Mouse (Mus musculus): ENCODE measurements around the gene Adgrf2. TPM values are rescaled to one million over a fixed set of nuclear protein-coding genes. Genes with fewer than 3 reads are reported as not detected.

Gene Adgrf2
- polyA plus RNA-seq (2015; fragmentation: Nextera tagmentation; extraction: Ambion mirVana) = not detected in 2 replicates

GRCm38 (mm10) chr17:42741801-42742217 is at the start of gene Adgrf2:
TSS of gene Adgrf2 (minus strand) at chr17:42742179.
- Histone ChIP-seq H3K4me2 (no peak within 1 kb of the TSS), H3K9me3 (replicated peaks) (no peaks in the 10 kb centered on the region), H3K4me1 (replicated peaks) (no peaks in the 10 kb centered on the region), H3K27me3 (no peaks in the 10 kb centered on the region), H3K27ac (replicated peaks) (no peak within 1 kb of the TSS), H3K4me3 (replicated peaks) (no peak within 1 kb of the TSS), H3K36me3 (replicated peaks) (no peaks in the 10 kb centered on the region), H3K9ac (no peak within 1 kb of the TSS)
- no peak for ATAC-seq (ENCODE audit: insufficient read depth)
- 41% methylated on average over 7 of the region's 7 CpGs for WGBS (ENCODE audit: insufficient replicate concordance)

GRCm38 (mm10) chr17:42790787-42791186 is 48.8 kb upstream of the Adgrf2 start:
- Histone ChIP-seq H3K36me3 (replicated peaks) (peaks cover 12% of the 10 kb centered on the region; the same call in 1 of the 2 replicates), H3K4me1 (replicated peaks) (peaks cover 15% of the 10 kb centered on the region; the same call in 1 of the 2 replicates), H3K9me3 (replicated peaks) (no peaks in the 10 kb centered on the region), H3K4me2 (no peak overlapping the region), H3K4me3 (replicated peaks) (no peak overlapping the region), H3K9ac (no peak overlapping the region), H3K27ac (replicated peaks) (no peak overlapping the region), H3K27me3 (no peaks in the 10 kb centered on the region)
- 65% methylated on average over 1 of the region's 1 CpGs for WGBS (ENCODE audit: insufficient replicate concordance)
- no peak for ATAC-seq (ENCODE audit: insufficient read depth)

GRCm38 (mm10) chr17:42789723-42790122 is 47.7 kb upstream of the Adgrf2 start:
- peaks cover 15% of the 10 kb centered on the region; the same call in 1 of the 2 replicates for H3K4me1 ChIP-seq (replicated peaks)
- H3K9me3 ChIP-seq (replicated peaks) = no peaks in the 10 kb centered on the region
- WGBS (ENCODE audit: insufficient replicate concordance) = 38% methylated on average over 2 of the region's 2 CpGs
- no peak overlapping the region for H3K4me2 ChIP-seq
- H3K36me3 ChIP-seq (replicated peaks) = peaks cover 12% of the 10 kb centered on the region; the same call in 1 of the 2 replicates
- peak; percentile 42 for ATAC-seq (ENCODE audit: insufficient read depth)
- H3K4me3 ChIP-seq (replicated peaks) = no peak overlapping the region
- H3K9ac ChIP-seq = no peak overlapping the region
- no peak overlapping the region for H3K27ac ChIP-seq (replicated peaks)
- H3K27me3 ChIP-seq = no peaks in the 10 kb centered on the region

- no peak overlapping the region for H3K9ac ChIP-seq
- H3K4me2 ChIP-seq = no peak overlapping the region
- no peaks in the 10 kb centered on the region for H3K27me3 ChIP-seq
- H3K27ac ChIP-seq (replicated peaks) = no peak overlapping the region
- no peak overlapping the region for H3K4me3 ChIP-seq (replicated peaks)
- H3K9me3 ChIP-seq (replicated peaks) = no peaks in the 10 kb centered on the region
- H3K36me3 ChIP-seq (replicated peaks) = peaks cover 7% of the 10 kb centered on the region; the same call in 1 of the 2 replicates
- no peak for ATAC-seq (ENCODE audit: insufficient read depth)
- WGBS (ENCODE audit: insufficient replicate concordance) = 64% methylated on average over 5 of the region's 5 CpGs
- H3K4me1 ChIP-seq (replicated peaks) = peaks cover 15% of the 10 kb centered on the region; the same call in 1 of the 2 replicates
Observed at GRCm38 (mm10) chr17:42788686-42789453, 46.9 kb upstream of the Adgrf2 start.

GRCm38 (mm10) chr17:42782156-42782757 is 40.3 kb upstream of the Adgrf2 start:
- no peak overlapping the region for H3K4me3 ChIP-seq (replicated peaks)
- no peak overlapping the region for H3K4me2 ChIP-seq
- WGBS (ENCODE audit: insufficient replicate concordance) = 42% methylated on average over 7 of the region's 7 CpGs
- H3K9me3 ChIP-seq (replicated peaks) = no peaks in the 10 kb centered on the region
- H3K4me1 ChIP-seq (replicated peaks) = no peaks in the 10 kb centered on the region
- ATAC-seq (ENCODE audit: insufficient read depth) = no peak
- no peaks in the 10 kb centered on the region for H3K27me3 ChIP-seq
- H3K9ac ChIP-seq = no peak overlapping the region
- H3K36me3 ChIP-seq (replicated peaks) = no peaks in the 10 kb centered on the region
- H3K27ac ChIP-seq (replicated peaks) = no peak overlapping the region

GRCm38 (mm10) chr17:42753791-42754190 is 11.8 kb upstream of the Adgrf2 start:
- H3K4me2 ChIP-seq = no peak overlapping the region
- no peak for ATAC-seq (ENCODE audit: insufficient read depth)
- no peaks in the 10 kb centered on the region for H3K27me3 ChIP-seq
- H3K4me3 ChIP-seq (replicated peaks) = no peak overlapping the region
- no peaks in the 10 kb centered on the region for H3K36me3 ChIP-seq (replicated peaks)
- no peaks in the 10 kb centered on the region for H3K9me3 ChIP-seq (replicated peaks)
- 44% methylated on average over 2 of the region's 2 CpGs for WGBS (ENCODE audit: insufficient replicate concordance)
- H3K9ac ChIP-seq = no peak overlapping the region
- no peak overlapping the region for H3K27ac ChIP-seq (replicated peaks)
- H3K4me1 ChIP-seq (replicated peaks) = no peaks in the 10 kb centered on the region

- no peaks in the 10 kb centered on the region for H3K4me1 ChIP-seq (replicated peaks)
- WGBS (ENCODE audit: insufficient replicate concordance) = 57% methylated on average over 2 of the region's 2 CpGs
- no peak overlapping the region for H3K27ac ChIP-seq (replicated peaks)
- peak; percentile 51; the same call in 1 of the 2 replicates for ATAC-seq (ENCODE audit: insufficient read depth)
- H3K9ac ChIP-seq = no peak overlapping the region
- H3K36me3 ChIP-seq (replicated peaks) = no peaks in the 10 kb centered on the region
- no peaks in the 10 kb centered on the region for H3K9me3 ChIP-seq (replicated peaks)
- H3K27me3 ChIP-seq = no peaks in the 10 kb centered on the region
- H3K4me2 ChIP-seq = no peak overlapping the region
- H3K4me3 ChIP-seq (replicated peaks) = no peak overlapping the region
Observed at GRCm38 (mm10) chr17:42752173-42752572, 10.2 kb upstream of the Adgrf2 start.

- Histone ChIP-seq H3K4me1 (replicated peaks) (no peaks in the 10 kb centered on the region), H3K4me2 (no peak overlapping the region), H3K4me3 (replicated peaks) (no peak overlapping the region), H3K27me3 (no peaks in the 10 kb centered on the region), H3K36me3 (replicated peaks) (no peaks in the 10 kb centered on the region), H3K27ac (replicated peaks) (no peak overlapping the region), H3K9ac (no peak overlapping the region), H3K9me3 (replicated peaks) (no peaks in the 10 kb centered on the region)
- WGBS (ENCODE audit: insufficient replicate concordance) = 55% methylated on average over 6 of the region's 6 CpGs
- no peak for ATAC-seq (ENCODE audit: insufficient read depth)
Observed at GRCm38 (mm10) chr17:42745657-42746420, 3.9 kb upstream of the Adgrf2 start.

GRCm38 (mm10) chr17:42742823-42743222 is 844 bp upstream of the Adgrf2 start:
- no peak overlapping the region for H3K4me2 ChIP-seq
- H3K9me3 ChIP-seq (replicated peaks) = no peaks in the 10 kb centered on the region
- 62% methylated on average over 3 of the region's 3 CpGs for WGBS (ENCODE audit: insufficient replicate concordance)
- H3K4me3 ChIP-seq (replicated peaks) = no peak overlapping the region
- H3K27me3 ChIP-seq = no peaks in the 10 kb centered on the region
- no peaks in the 10 kb centered on the region for H3K4me1 ChIP-seq (replicated peaks)
- H3K9ac ChIP-seq = no peak overlapping the region
- ATAC-seq (ENCODE audit: insufficient read depth) = no peak
- no peaks in the 10 kb centered on the region for H3K36me3 ChIP-seq (replicated peaks)
- H3K27ac ChIP-seq (replicated peaks) = no peak overlapping the region

- 64% methylated on average over 6 of the region's 6 CpGs for WGBS (ENCODE audit: insufficient replicate concordance)
- Histone ChIP-seq H3K27me3 (no peaks in the 10 kb centered on the region), H3K4me1 (replicated peaks) (no peaks in the 10 kb centered on the region), H3K9ac (no peak overlapping the region), H3K4me3 (replicated peaks) (no peak overlapping the region), H3K9me3 (replicated peaks) (no peaks in the 10 kb centered on the region), H3K36me3 (replicated peaks) (no peaks in the 10 kb centered on the region), H3K4me2 (no peak overlapping the region), H3K27ac (replicated peaks) (no peak overlapping the region)
- ATAC-seq (ENCODE audit: insufficient read depth) = no peak
Observed at GRCm38 (mm10) chr17:42738794-42739193, 3.2 kb downstream of the Adgrf2 start.

- WGBS (ENCODE audit: insufficient replicate concordance) = 32% methylated on average over 3 of the region's 3 CpGs
- no peak for ATAC-seq (ENCODE audit: insufficient read depth)
- H3K9me3 ChIP-seq (replicated peaks) = no peaks in the 10 kb centered on the region
- H3K9ac ChIP-seq = no peak overlapping the region
- H3K4me2 ChIP-seq = no peak overlapping the region
- no peaks in the 10 kb centered on the region for H3K4me1 ChIP-seq (replicated peaks)
- H3K4me3 ChIP-seq (replicated peaks) = no peak overlapping the region
- no peaks in the 10 kb centered on the region for H3K36me3 ChIP-seq (replicated peaks)
- H3K27me3 ChIP-seq = no peaks in the 10 kb centered on the region
- H3K27ac ChIP-seq (replicated peaks) = no peak overlapping the region
Observed at GRCm38 (mm10) chr17:42717161-42717560, 24.8 kb downstream of the Adgrf2 start.
